Mouse (Mus musculus): Measurements from ENCODE around the gene Lrrc39. TPM values are rescaled to one million over a fixed set of nuclear protein-coding genes. Genes with fewer than 3 reads are reported as not detected.
A peak's percentile ranks its signal among the peaks of the same experiment; 100 is the strongest.

Lrrc39 gene
- total RNA-seq (2021): 1 to 10 TPM; 1.6 to 2.9 TPM
- long read RNA-seq, experiment 1, partial matches to known transcripts: 1 of 6 reads
- long read RNA-seq, experiment 1, other reads (novel, unspliced or antisense): 3 of 6 reads
- long read RNA-seq, experiment 2, partial matches to known transcripts: 0 of 3 reads
- long read RNA-seq, experiment 2, other reads (novel, unspliced or antisense): 2 of 3 reads

- DNase-seq: peak; percentile 32 to 46
Observed at GRCm38 (mm10) chr3:116562408-116563094, at the start of gene Lrrc39. TSS of gene Lrrc39 (plus strand) at chr3:116562973.

DNA sequence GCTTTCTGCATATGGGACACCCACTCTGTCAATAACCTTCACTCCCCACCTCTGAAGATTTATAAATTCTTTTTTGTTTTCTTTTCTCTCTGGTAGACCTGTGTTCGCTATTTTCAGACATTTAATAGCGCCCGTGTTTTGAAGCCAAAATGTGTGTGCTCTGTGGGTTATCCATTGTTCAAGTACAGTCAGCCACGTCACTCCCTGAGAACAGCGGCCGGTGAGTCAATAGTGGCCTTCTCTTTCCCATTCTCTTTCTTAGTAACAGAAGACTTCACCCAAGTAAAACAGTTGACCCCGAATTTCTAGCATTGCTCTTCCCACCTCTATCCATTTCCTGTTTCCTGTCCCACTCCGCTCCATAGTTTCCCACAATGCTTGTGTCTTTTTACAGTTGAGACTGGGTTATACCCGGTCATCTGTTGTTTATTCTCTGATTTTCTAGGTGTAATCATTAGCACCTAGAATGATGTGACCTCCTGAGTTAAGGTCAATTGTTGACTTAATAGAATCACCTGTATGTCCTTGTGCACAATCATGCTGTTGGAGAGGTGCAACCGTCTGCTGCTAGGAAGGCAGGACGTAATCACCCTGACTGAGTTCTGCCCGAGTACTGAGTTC lies 42.5 kb upstream of the Lrrc39 start:
- peak; percentile 65 to 71 for DNase-seq

DNA sequence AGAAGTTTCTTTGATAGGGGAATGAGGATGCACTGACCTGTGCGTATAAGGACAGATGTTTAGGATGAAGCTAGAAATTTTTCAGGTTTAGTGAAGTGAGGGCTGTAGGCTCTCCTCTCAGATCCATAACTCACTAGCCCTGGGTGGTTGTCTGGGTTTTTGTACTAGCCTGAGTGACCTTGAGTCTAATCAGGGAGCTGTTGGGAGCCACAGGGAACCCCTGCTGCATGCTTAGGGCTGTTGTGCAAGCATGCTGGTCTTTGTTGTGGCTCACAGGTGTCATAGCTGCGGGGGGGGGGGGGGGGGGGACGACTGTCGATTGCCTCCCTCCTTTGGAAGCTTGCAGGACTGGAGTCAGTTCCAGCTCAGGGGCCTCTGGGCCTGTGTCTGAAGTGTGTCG lies 33.0 kb upstream of the Lrrc39 start:
- DNase-seq: no peak

- no peak for DNase-seq
Observed at GRCm38 (mm10) chr3:116530826-116531225, 31.9 kb upstream of the Lrrc39 start.

DNA sequence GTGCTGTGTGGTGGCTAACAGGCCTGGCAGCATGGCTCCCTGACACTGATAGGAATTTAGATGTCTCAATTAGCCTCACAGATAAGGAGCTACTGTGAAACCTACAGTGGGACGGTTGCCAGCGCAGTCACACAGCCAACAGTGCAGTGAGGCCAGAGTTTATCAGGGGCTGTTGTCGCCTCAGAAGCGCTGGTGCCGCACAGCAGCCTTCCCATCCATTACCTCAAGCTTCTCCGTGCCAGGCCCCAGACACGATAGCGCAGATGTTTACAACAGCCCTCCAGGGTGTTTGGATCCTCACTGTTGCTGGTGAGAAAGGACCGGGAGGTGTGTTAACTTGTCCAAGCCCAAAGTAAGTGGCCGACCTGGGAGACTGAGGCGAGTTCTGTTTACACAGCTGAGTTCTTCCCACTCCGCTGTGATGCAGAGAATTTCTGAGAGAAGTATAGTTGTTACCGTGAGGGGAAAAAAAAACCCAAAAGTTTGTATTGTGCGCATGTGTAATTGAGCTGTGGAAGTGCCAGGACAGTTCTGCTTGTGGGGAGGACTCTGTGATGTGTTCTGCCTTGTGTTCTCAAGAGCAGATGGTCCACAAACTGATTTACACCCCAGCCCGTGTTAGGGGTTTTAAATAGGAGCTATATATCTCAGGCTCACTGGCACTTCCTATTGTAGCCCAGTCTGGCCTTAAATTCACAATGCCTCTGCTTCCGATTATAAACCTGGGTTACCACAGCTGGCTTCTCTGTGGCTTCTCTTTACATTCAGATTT lies 26.2 kb upstream of the Lrrc39 start:
- peak in 1 of 2 experiments; percentile 11 for DNase-seq

GRCm38 (mm10) chr3:116537200-116537573 lies 25.6 kb upstream of the Lrrc39 start:
- no peak for DNase-seq

DNA sequence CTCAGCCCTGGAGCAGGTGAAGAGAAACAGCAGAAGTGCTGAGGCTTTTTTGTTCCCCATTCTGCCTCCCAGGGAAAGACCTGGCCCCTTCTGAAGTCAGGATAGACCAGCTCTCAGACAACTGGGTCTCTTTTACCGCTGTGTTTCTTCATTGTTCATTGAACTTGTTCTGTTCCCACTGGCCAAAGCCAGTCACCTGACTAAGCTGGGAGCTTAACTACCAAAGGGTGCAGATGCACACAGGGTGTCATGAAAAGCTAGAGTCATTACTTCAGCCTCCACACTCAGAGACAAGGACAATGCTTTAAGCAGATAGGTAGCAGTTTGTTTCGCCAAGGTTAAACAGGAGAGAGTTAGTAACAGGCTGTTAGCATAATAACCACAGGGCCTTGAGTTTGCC lies 20.7 kb upstream of the Lrrc39 start:
- DNase-seq: no peak

- no peak for DNase-seq
Observed at GRCm38 (mm10) chr3:116542532-116542931, 20.2 kb upstream of the Lrrc39 start.

DNA sequence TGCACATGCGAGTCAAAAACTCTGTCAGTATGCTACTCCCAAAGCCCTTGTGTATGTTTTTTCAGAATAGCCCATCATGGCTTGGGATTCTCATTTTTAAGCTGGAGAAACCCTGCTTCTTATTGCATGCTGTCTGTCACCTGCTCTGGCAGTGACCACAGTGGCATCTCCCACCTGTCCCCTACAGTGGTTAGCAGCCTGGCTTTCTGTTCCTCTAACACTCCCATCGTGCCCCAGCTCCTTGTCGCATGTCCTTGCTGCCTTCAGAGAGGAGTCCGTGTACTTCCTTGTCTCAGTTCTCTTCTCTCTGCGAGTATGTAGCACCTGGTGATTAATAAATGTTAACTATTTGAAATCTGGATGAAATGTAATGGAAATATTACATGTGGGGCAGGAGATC lies 15.3 kb upstream of the Lrrc39 start:
- no peak for DNase-seq

DNA sequence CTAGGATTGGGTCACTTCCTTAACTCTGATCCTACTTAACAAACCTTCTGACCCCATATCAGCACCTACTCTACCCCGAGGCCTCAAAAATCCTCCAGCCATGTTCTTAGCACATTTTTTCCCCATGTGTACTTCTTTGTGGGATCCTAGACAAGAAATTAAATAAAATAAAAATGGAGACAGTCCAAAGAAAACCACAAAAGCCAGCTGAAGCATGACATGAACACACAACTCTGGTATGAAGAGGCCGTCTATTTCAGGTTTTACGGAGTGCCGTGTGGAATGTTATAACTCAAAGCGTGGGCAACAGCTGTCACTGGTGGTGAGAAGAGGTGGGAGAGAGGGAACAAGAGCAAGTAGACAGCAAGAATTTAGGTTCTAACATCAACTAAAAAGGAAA lies 11.4 kb upstream of the Lrrc39 start:
- no peak for DNase-seq

DNA sequence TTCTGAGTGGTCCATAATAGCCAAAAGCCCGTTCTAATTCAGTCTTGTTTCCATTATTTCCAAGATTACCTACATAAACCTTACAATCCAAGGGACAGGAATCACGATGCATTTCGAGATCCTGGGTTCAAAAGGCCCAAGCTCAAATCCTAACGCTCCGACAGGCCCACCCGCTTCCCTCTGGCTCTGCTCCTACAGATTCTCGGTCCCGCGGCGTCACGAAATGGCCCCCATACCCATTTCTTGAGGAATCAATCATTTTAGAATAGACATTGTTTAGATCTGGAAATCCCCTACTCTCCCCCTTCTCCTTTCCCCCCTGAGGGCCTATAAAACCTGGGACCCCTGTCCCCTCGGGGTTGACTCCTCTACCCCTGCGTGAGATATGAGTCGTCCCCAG lies 1.5 kb upstream of the Lrrc39 start:
- DNase-seq: peak; percentile 23 to 27

DNA sequence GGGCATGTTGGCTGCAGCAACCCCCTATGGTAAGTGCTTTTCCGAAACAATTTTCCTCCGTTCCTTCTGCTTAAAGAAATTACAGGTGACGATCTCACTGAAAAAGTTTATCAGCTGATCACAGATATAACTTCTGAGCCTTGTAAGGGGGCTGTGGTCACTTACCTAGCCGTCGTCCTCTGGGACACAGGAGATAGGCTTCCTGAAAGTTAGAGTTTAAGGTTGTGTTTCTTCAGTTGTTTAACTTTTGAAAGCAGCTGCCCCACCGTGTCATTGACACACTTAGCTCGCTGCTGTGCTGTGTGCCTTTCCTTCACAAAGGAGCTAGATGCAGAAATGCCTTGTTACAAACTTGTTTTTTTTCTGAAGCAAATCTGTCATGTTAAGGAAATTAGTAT lies 321 bp downstream of the Lrrc39 start:
- DNase-seq: no peak

DNA sequence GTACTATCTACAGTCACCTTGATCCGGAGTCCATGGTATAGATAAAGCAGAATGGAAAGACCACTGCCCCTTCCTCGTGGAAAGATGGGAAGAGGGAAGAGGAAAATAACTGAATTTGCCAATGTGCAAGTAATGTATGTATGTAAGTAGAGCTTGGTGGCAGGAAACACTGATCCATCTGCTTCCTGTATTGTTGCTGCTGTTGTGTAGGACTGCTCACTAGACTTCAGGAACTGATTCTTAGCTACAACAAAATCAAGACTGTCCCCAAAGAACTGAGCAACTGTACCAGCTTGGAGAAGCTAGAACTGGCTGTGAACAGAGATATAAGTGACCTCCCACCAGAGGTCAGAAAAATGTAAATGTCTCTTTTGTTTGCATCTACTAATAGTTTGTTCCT lies 7.9 kb downstream of the Lrrc39 start:
- no peak for DNase-seq

DNA sequence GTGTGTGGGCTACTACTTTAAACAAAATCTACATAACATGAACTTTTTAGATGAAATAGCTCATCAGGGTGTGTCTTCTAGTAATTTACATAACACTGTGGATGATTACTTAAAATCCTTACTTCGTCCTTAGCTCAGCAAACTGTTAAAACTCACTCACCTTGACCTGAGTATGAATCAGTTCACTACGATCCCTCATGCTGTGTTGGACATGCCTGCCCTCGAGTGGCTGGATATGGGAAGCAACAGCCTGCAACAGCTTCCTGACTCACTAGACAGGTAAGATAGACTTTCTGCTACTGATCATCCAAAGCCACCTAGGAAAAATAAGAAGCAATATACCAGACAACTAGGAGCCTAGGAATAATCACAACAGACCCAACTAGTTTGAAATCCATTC lies 14.5 kb downstream of the Lrrc39 start:
- peak; percentile 31 to 36 for DNase-seq

DNA sequence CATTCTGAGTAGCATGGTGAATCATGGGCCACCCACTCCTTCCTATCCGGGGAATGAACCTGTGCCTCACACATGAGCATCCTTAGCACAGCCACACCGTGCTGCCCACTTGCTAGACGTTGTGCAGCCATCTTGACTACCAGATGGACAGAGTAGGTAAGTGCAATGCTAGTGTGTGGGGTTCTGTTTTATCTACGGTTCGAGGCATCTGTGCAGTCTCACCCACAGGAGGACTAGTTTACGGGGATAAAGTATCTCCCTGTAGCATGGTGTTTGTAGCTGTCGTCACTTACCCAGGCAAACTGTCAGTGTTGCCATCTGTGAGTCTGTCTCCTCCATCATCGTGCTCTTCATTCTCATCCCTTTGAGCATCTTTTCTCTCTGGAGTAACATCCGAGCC lies 19.4 kb downstream of the Lrrc39 start:
- DNase-seq: no peak

- no peak for DNase-seq
Observed at GRCm38 (mm10) chr3:116594076-116594727, 31.4 kb downstream of the Lrrc39 start.

- peak; percentile 99 to 100 for DNase-seq
Observed at GRCm38 (mm10) chr3:116594728-116595602, 32.2 kb downstream of the Lrrc39 start, which contains the start of gene Sass6. TSS of gene Sass6 (plus strand) at chr3:116594982.

DNA sequence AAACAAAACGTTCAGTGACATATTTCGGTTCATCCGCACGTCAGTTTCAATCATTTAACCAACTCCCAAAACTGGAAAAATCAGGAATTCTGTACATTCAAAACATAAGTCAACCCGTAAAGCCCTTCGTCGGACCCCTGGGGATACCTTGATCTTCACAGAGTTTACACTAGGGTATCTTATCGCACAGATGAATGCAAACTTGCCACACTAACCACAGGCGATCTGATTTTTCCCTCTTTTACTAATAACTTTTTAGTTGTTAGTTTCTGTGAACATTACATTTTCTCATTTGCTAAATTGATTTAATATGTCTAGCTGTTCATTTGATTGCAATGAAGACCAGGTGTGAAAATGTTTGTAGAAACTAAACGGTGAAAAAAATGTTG lies 32.8 kb downstream of the Lrrc39 start:
- DNase-seq: no peak

- no peak for DNase-seq
Observed at GRCm38 (mm10) chr3:116599705-116600104, 36.9 kb downstream of the Lrrc39 start.

GRCm38 (mm10) chr3:116601005-116601404 lies 38.2 kb downstream of the Lrrc39 start:
- DNase-seq: no peak

- no peak for DNase-seq
Observed at GRCm38 (mm10) chr3:116601781-116602180, 39.0 kb downstream of the Lrrc39 start.

Data from adrenal gland, postnatal 36 days (tissue).